Mouse (Mus musculus) embryonic fibroblast, embryonic 13.5 days (primary cell): ENCODE measurements at regions not wholly inside any gene's neighbourhood (a gene's known extent, or its start where the extent isn't known, plus 50 kb on each side); places are given as distances from the start of the nearest gene placed in this dataset.

ENCODE experiments used
- CTCF ChIP-seq: IDR thresholded peaks from 2 replicates; pipeline ENCODE4 v1.5.1; 2011; ENCODE audit warnings: mild to moderate bottlenecking, control low read depth, low read length, moderate library complexity, borderline replicate concordance; ENCODE audit not compliant: insufficient read depth
- POLR2A ChIP-seq: IDR thresholded peaks from 2 replicates; pipeline ENCODE4 v1.6.1; 2011; ENCODE audit warnings: low read depth, mild to moderate bottlenecking, control low read depth, low read length, moderate library complexity

DNA sequence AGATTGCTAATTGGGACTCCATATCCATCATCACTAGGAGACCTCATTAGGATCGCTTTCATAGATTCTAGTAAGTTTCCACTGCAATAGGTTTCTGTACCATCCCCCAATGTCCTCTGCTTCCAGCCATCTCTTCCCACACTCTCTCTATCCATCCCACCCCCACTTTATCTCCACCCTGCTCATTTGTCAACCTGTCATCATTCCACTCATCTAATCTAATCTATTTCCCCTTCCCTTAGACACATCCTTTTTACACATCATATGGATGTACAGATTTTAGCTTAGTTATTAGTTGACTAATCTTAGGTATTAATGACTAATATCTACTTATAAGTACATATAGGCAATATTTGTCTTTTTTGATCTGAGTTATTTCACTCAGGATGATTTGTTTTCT is 269.5 kb upstream of the Cobl start:
- no peak for TF ChIP-seq CTCF
- no peak for TF ChIP-seq POLR2A
